Mouse (Mus musculus) skeletal muscle tissue, postnatal 0 days (tissue): ENCODE data around the gene Spag4. TPM values are rescaled to one million over a fixed set of nuclear protein-coding genes. Genes with fewer than 3 reads are reported as not detected.

Experiments
- polyA plus RNA-seq: library from polyadenylated mRNA; unstranded; fragments of >200 nt; fragmentation: Nextera tagmentation; extraction: Ambion mirVana; gene quantifications from 2 replicates; pipeline ENCODE4 v1.2.1, GENCODE M21; 2015

The Spag4 gene
- 0.41 and 1.0 TPM in 2 replicates for polyA plus RNA-seq

DNA sequence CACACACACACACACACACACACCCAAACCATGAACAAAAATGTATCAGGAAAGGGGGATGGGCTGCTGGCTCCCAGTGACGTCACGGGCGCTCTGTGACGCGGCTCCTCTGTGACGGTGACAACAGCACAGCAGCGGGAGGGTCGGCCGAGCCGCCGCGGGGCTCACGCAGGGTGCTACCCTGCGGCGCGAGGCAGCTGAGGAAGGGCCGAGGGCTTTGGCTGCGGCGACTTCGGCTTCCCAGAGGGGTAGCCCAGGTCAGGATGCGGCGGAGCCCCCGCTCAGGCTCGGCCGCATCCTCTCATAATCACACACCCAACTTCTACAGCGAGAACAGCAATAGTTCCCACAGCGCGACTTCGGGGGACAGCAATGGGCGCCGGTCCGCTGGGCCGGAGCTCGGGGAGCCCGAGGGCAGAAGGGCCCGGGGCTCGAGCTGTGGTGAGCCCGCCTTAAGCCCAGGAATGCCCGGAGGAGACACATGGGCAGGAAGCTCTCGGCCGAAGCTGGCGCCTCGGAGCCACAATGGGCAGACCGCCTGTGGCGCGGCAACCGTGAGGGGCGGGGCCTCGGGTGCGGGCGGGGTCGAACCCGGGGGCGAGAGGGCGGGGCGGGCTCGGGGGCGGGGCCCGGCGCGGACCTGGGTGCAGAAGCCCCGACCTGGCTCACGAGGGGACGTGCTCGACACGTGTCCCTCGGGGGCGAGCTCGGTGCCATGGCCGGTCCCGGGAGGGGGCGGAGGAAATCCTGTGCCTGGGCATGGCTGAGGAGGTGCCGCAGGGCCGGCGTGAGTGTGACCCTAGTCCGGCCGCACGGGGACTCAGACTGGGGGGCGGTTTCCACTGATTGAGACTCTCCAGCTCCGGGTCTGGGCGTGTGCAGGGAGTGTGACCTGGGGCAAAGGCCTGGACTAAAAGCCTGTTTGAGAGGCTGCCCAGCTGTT lies at the start of gene Spag4:
Gene Spag4, plus strand, starts transcription at position 77 of the 943 bp plus-strand sequence.

DNA sequence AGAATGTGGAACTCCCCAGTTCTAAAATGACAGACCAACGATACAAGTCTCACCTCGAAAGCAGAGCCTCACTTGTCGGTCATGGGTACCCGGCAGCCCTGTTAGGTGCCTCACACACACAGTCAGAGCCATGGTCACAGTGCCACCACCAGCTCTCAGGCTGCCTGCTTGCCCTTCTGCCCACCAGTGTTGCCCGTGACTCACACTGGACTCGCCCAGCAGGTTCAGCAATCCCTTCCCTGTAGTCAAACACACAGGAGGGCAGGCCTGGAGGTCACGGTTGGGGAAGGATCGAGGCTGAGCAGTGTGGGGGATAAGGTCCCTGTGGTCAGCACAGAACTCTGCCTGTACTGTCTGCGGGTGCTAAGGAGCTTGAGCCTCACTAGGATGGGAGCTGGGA lies 12.2 kb upstream of the Spag4 start, which contains the start of gene Fer1l4:
Gene Fer1l4, minus strand, starts transcription at position 132 of the 400 bp plus-strand sequence.

DNA sequence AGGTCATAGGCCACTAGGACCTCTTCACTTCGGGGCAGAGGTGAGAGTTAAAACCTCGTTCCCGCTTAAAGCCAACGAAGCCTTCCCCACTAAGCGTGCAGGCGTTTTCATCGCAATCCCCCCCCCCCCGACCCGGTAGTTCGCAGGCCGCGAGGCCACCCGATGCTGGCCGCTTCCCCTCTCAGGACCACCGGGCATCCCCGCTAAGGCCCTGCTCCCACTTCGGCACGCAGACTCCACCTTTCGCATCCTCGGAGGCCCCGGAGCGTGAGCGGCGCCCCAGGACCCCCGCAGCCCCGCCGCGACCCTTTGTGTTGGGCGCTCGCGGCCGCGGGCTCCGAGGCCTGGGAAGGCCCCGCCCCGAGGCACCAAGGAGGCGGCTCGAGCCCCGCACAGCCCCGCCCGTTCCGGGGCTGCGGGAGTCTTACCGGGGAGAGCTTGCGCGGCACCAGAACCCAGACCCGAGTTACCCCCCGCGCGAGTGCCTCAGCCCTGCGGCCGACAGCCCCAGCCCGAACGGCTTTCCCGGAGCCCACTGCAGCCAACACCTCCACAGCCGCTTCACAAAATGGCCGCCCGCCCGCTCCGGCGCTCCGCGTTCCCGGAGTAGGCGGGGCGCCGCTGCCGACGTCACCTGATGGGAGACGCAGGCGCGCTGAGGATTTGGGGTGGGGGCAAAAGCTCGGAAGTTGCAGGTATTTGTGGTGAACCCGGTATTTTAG lies 46.5 kb downstream of the Spag4 start, which contains the start of the genes Cpne1 and Rbm12:
Gene Cpne1, minus strand, starts transcription at position 608 of the 722 bp plus-strand sequence.
Gene Rbm12, minus strand, starts transcription at position 621 of the 722 bp plus-strand sequence.

Other genes with a start within 250 kb of the Spag4 start
- 15.3 and 20.0 TPM in 2 replicates for gene BC029722, start 245.7 kb upstream of the Spag4 start, polyA plus RNA-seq
- gene Eif6, start 238.2 kb upstream of the Spag4 start, polyA plus RNA-seq, result 107 and 121 TPM in 2 replicates
- gene Fam83c, start 230.3 kb upstream of the Spag4 start, polyA plus RNA-seq, result 0.04 and 0.18 TPM in 2 replicates
- gene Uqcc1, start 134.9 kb upstream of the Spag4 start, polyA plus RNA-seq, result 73.2 and 74.7 TPM in 2 replicates
- gene Gm15557, start 124.4 kb upstream of the Spag4 start, polyA plus RNA-seq, result not detected in 2 replicates
- 0.10 and 0.35 TPM in 2 replicates for gene Gdf5, start 119.8 kb upstream of the Spag4 start, polyA plus RNA-seq
- 4.7 and 5.8 TPM in 2 replicates for gene Cep250, start 108.7 kb upstream of the Spag4 start, polyA plus RNA-seq
- gene 6430550D23Rik, start 57.2 kb upstream of the Spag4 start, polyA plus RNA-seq, result 0.67 and 1.0 TPM in 2 replicates
- gene Ergic3, start 57.1 kb upstream of the Spag4 start, polyA plus RNA-seq, result 83.9 and 102 TPM in 2 replicates
- not detected in 2 replicates for gene Fer1l4, start 12.2 kb upstream of the Spag4 start, polyA plus RNA-seq
- 16.6 and 17.6 TPM in 2 replicates for gene Cpne1, start 46.8 kb downstream of the Spag4 start, polyA plus RNA-seq
- 7.7 and 8.2 TPM in 2 replicates for gene Rbm12, start 46.8 kb downstream of the Spag4 start, polyA plus RNA-seq
- gene Gm28036, start 61.9 kb downstream of the Spag4 start, polyA plus RNA-seq, result 5.9 and 6.4 TPM in 2 replicates
- 401 and 417 TPM in 2 replicates for gene Romo1, start 78.9 kb downstream of the Spag4 start, polyA plus RNA-seq
- 47.7 and 53.0 TPM in 2 replicates for gene Nfs1, start 79.0 kb downstream of the Spag4 start, polyA plus RNA-seq
- gene Rbm39, start 115.1 kb downstream of the Spag4 start, polyA plus RNA-seq, result 303 and 306 TPM in 2 replicates
- gene Phf20, start 131.3 kb downstream of the Spag4 start, polyA plus RNA-seq, result 25.3 and 31.9 TPM in 2 replicates
- 3.9 and 4.9 TPM in 2 replicates for gene Cnbd2, start 247.1 kb downstream of the Spag4 start, polyA plus RNA-seq
- 68.3 and 84.5 TPM in 2 replicates for gene Scand1, start 247.5 kb downstream of the Spag4 start, polyA plus RNA-seq